Mouse (Mus musculus) thymus, postnatal 0 days (tissue): ENCODE data around the gene Scg5. TPM values are rescaled to one million over a fixed set of nuclear protein-coding genes. Genes with fewer than 3 reads are reported as not detected.

ENCODE experiments used
- DNase-seq: peaks from one replicate; pipeline ENCODE4 v3.0.0-alpha.2; 2015; ENCODE audit warnings: low spot score
- polyA plus RNA-seq: library from polyadenylated mRNA; unstranded; fragments of >200 nt; fragmentation: Nextera tagmentation; extraction: Ambion mirVana; gene quantifications from 2 replicates; pipeline ENCODE4 v1.2.1, GENCODE M21; 2015

Gene Scg5
- polyA plus RNA-seq, 1 experiment from 2014 or later = 3.2 TPM

DNA sequence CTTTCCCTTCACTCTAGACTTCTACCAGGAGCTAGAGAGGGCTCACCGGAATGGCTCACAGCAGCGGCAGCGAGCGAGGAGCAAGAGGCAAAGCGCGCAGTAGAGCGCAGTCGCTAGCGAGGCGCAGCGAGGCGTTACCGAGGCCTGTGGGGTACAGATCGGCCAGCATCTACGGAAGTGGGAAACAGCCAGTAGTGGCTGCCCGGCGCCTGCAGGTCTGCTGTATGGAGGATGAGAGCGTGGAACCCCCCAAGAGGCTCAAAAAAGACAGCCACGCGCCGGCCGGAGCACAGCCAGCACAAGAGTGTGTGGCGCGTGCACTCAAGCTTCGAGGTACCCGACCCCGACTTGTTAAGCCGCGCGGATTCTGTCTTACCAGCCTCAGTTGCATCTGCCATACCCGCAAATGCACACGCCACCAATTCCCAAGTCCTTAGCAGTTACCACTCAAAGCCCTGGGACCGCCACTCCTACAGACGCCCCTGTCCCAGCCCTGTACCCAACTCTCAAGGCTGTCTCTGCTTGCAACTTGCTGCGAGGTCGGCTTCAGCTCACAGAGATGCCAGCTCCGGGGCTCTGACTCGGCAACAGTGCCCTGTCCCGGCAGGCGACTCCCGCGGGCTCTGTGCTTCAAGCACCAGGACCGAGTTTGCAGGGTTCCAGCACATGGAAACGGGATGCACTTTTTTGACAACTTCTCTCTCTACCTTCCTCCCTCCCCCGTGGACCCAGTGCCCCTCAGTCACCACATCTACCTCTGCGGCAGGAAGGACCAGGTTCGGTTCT, 71.2 kb downstream of the Scg5 start:
- no peak for DNase-seq

GRCm38 (mm10) chr2:113756924-113757524, 71.9 kb downstream of the Scg5 start:
- no peak for DNase-seq

DNA sequence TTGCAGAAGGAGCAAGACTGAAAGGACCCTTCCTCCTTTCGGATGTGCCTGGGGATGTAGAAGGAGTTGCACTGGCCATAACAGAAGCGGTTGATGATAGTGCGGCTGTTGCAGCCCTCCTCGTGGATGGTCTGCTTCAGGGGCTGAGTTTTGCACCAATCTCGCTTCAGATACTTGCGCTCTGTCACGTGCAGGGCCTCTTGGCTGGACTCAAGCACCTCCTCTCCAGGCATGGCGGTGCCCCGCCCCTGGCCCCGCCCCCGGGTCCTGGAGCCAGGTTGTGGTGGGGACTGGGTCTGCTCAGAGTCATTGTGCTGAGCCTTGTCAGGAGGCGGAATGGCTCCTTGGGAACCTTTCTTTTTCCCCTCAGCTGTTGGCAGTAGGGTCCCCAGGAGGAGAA, 79.2 kb downstream of the Scg5 start:
- no peak for DNase-seq

GRCm38 (mm10) chr2:113749309-113749708, 79.6 kb downstream of the Scg5 start:
- DNase-seq = no peak

DNA sequence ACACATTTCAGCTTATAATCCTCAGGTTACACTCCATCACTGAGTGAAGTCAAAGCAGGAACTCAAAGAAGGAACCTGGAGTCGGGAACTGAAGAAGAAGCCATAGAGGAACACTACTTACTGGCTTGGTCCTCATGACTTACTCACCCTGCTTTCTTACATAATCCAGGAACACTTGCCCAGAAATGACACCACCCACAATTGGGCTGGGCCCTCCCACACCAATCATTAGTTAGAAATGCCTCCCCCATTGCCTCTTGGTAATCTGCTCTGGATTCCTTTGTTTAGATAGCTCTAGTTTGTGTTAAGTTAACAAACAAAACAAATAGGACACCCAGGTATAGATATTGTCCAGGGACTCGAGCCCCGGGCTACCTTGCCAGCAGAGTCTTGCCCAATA, 100.3 kb downstream of the Scg5 start:
- no peak for DNase-seq

Other genes with a start within 250 kb of the Scg5 start
- gene Grem1, start 70.5 kb downstream of the Scg5 start, polyA plus RNA-seq = 0.22 and 0.31 TPM in 2 replicates
- 22.7 and 27.4 TPM in 2 replicates for gene Arhgap11a, start 19.5 kb upstream of the Scg5 start, polyA plus RNA-seq
- not detected in 2 replicates for gene Gjd2, start 184.5 kb upstream of the Scg5 start, polyA plus RNA-seq
- gene Actc1, start 224.4 kb upstream of the Scg5 start, polyA plus RNA-seq = 5.5 and 6.2 TPM in 2 replicates